Mouse (Mus musculus): Measurements from ENCODE around the gene Mboat2.

- TF ChIP-seq POLR2A (IDR thresholded peaks at IDR 0.05; ENCODE audit: control insufficient read depth, low read depth, low read length): no peak
- TF ChIP-seq CTCF (IDR thresholded peaks at IDR 0.05; ENCODE audit: control insufficient read depth, insufficient read depth, insufficient replicate concordance, low read depth, low read length): no peak
These were observed 174.7 kb downstream of the Mboat2 start for GRCm38 (mm10) chr12:25005350-25005749.
